Mouse (Mus musculus) brain, embryonic 14.5 days (tissue): ENCODE measurements around the gene Cdk5rap2.

Experiments used
- CTCF ChIP-seq: fragments of 200-500 bp; IDR thresholded peaks from 2 replicates; pipeline ENCODE4 v1.5.1; 2012; ENCODE audit warnings: inconsistent platforms, mild to moderate bottlenecking, moderate library complexity, borderline replicate concordance; ENCODE audit not compliant: insufficient read depth, insufficient read length; ENCODE audit errors: extremely low read depth
- POLR2A ChIP-seq: fragments of 200-500 bp; IDR thresholded peaks from 2 replicates; pipeline ENCODE4 v1.6.1; 2012; ENCODE audit warnings: mild to moderate bottlenecking, inconsistent platforms, borderline replicate concordance; ENCODE audit not compliant: poor library complexity, insufficient read depth, insufficient read length, severe bottlenecking; ENCODE audit errors: extremely low read depth

DNA sequence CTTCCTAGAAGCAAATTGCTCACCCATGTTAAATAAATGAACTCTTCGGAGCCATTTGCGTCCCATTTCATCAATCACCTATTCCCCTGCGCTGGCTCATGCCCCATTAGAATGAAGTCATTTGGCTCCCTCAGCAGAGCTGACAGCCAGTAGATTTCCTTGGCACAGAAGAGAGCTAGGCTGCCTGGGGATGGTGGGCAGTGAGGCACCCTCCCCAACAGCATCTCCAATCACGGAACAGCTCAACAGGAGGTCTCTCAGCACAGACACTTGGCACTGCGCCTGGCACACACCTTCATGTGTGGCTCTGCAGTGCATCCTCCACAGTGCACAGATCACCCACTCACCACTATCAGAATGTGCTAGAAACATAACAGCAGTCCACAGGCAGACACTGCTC is 98.7 kb downstream of the Cdk5rap2 start:
- no peak for TF ChIP-seq POLR2A
- no peak for TF ChIP-seq CTCF
